Mouse (Mus musculus): ENCODE data around the gene Mvp. TPM values are rescaled to one million over a fixed set of nuclear protein-coding genes. Genes with fewer than 3 reads are reported as not detected.

The Mvp gene
- polyA plus RNA-seq, 1 experiment from 2014 or later = 4.0 TPM

- ATAC-seq (ENCODE audit: low FRiP score) (no peak), DNase-seq (ENCODE audit: low spot score) (no peak)
- no peak overlapping the region for H3K9ac ChIP-seq
- no peak overlapping the region for H3K4me2 ChIP-seq (replicated peaks)
- peaks cover 5% of the 10 kb centered on the region; the same call in 1 of the 2 replicates for H3K4me1 ChIP-seq (replicated peaks; ENCODE audit: control insufficient read depth, insufficient read depth, low read length)
- no peak overlapping the region for H3K27ac ChIP-seq
- no peak overlapping the region for H3K4me3 ChIP-seq (replicated peaks; ENCODE audit: low read length)
- no peaks in the 10 kb centered on the region for H3K27me3 ChIP-seq (ENCODE audit: control insufficient read depth, insufficient read depth, low read length)
- H3K9me3 ChIP-seq (ENCODE audit: control insufficient read depth, low read length) = no peaks in the 10 kb centered on the region
- H3K36me3 ChIP-seq (replicated peaks; ENCODE audit: control insufficient read depth, insufficient read depth) = peaks cover 39% of the 10 kb centered on the region
- 99% methylated on average over 4 of the region's 4 CpGs for WGBS
Measured at GRCm38 (mm10) chr7:126982054-126982453, 32.4 kb downstream of the Mvp start.

- H3K4me3 ChIP-seq (replicated peaks; ENCODE audit: low read length) = no peak overlapping the region
- DNase-seq (ENCODE audit: low spot score) = no peak
- no peak overlapping the region for H3K9ac ChIP-seq
- ATAC-seq (ENCODE audit: low FRiP score) = no peak
- H3K36me3 ChIP-seq (replicated peaks; ENCODE audit: control insufficient read depth, insufficient read depth) = peaks cover 39% of the 10 kb centered on the region
- no peaks in the 10 kb centered on the region for H3K27me3 ChIP-seq (ENCODE audit: control insufficient read depth, insufficient read depth, low read length)
- no peaks in the 10 kb centered on the region for H3K9me3 ChIP-seq (ENCODE audit: control insufficient read depth, low read length)
- WGBS = 90% methylated on average over 2 of the region's 2 CpGs
- no peak overlapping the region for H3K27ac ChIP-seq
- H3K4me1 ChIP-seq (replicated peaks; ENCODE audit: control insufficient read depth, insufficient read depth, low read length) = peaks cover 8% of the 10 kb centered on the region; the same call in 1 of the 2 replicates
- H3K4me2 ChIP-seq (replicated peaks) = no peak overlapping the region
Measured at GRCm38 (mm10) chr7:126981601-126982000, 32.8 kb downstream of the Mvp start.

GRCm38 (mm10) chr7:126978841-126979240, 35.6 kb downstream of the Mvp start:
- Histone ChIP-seq H3K9ac (no peak overlapping the region), H3K27ac (no peak overlapping the region), H3K9me3 (ENCODE audit: control insufficient read depth, low read length) (no peaks in the 10 kb centered on the region), H3K4me1 (replicated peaks; ENCODE audit: control insufficient read depth, insufficient read depth, low read length) (peaks cover 8% of the 10 kb centered on the region), H3K27me3 (ENCODE audit: control insufficient read depth, insufficient read depth, low read length) (no peaks in the 10 kb centered on the region), H3K36me3 (replicated peaks; ENCODE audit: control insufficient read depth, insufficient read depth) (peaks cover 39% of the 10 kb centered on the region), H3K4me3 (replicated peaks; ENCODE audit: low read length) (no peak overlapping the region), H3K4me2 (replicated peaks) (no peak overlapping the region)
- no peak for ATAC-seq (ENCODE audit: low FRiP score)
- WGBS = 93% methylated on average over 6 of the region's 6 CpGs
- DNase-seq (ENCODE audit: low spot score) = no peak

- ATAC-seq (ENCODE audit: low FRiP score) (peak; percentile 1; the same call in 1 of the 2 replicates), DNase-seq (ENCODE audit: low spot score) (no peak)
- peaks cover 42% of the 10 kb centered on the region for H3K36me3 ChIP-seq (replicated peaks; ENCODE audit: control insufficient read depth, insufficient read depth)
Measured at GRCm38 (mm10) chr7:126976878-126977459, 37.5 kb downstream of the Mvp start.

DNA sequence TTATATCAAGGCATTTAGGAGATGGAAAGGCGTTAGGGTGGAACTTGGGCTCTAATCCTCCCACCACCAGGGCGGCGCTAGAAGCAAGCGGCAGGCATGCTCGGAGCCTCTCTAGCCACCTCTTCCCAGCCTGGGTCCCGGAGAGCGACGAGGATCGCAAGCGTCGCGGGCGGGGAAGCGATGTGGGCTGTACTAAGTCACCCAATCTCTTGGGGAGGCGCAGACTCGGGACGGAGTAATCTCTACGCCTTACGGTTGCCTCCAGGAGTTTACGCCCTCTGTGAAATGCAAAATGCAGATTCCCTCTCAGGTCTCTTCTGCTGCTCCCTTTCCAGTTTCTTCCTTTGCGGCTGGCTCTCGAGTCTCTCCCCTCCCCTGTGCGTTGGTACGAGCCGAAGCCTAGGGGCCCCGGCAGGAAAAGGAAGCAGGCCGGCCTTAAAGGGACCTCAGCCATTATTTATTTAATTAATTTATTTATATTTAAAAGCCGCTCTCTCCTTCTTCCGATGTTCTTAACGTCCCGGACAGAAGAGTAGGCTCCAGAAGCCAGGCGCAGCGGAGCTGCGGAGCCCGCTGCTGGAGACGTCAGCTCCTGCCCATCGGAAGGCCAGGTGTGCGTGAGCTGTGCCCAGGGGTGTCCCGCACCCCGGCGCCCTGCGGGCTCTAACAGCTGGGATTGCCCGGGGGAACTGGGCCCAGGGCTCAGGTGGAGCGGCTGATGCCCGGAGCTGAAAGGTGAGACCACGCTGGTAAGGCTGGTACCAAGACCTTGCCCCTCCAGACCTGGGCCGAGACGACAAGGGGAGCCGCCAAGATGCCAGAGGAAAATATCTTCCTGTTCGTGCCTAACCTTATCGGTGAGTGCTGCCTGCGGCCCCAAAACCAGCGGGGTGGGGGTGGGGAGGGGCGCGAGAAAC, 38.2 kb downstream of the Mvp start, which contains the start of gene Cdiptos:
Gene Cdiptos (minus strand): TSS at position 149 of the 917 bp plus-strand sequence.
- Histone ChIP-seq H3K9ac (peak within 1 kb of the TSS; percentile 97), H3K27me3 (ENCODE audit: control insufficient read depth, insufficient read depth, low read length) (no peaks in the 10 kb centered on the region), H3K36me3 (replicated peaks; ENCODE audit: control insufficient read depth, insufficient read depth) (peaks cover 44% of the 10 kb centered on the region), H3K4me3 (replicated peaks; ENCODE audit: low read length) (peak within 1 kb of the TSS; percentile 86), H3K4me1 (replicated peaks; ENCODE audit: control insufficient read depth, insufficient read depth, low read length) (peaks cover 8% of the 10 kb centered on the region), H3K4me2 (replicated peaks) (peak within 1 kb of the TSS; percentile 85), H3K27ac (peak within 1 kb of the TSS; percentile 96), H3K9me3 (ENCODE audit: control insufficient read depth, low read length) (no peaks in the 10 kb centered on the region)
- peak; percentile 97 for DNase-seq (ENCODE audit: low spot score)
- peak; percentile 96 for ATAC-seq (ENCODE audit: low FRiP score)
- WGBS = under 1% methylated on average over 55 of the region's 55 CpGs

More at GRCm38 (mm10) chr7:126976878-126977459, 37.5 kb downstream of the Mvp start:
- peak overlapping the region; percentile 97 for H3K9ac ChIP-seq
- 30% methylated on average over 14 of the region's 14 CpGs for WGBS
- H3K4me1 ChIP-seq (replicated peaks; ENCODE audit: control insufficient read depth, insufficient read depth, low read length) = peaks cover 8% of the 10 kb centered on the region
- peak overlapping the region; percentile 85 for H3K4me2 ChIP-seq (replicated peaks)
- no peaks in the 10 kb centered on the region for H3K27me3 ChIP-seq (ENCODE audit: control insufficient read depth, insufficient read depth, low read length)
- peak overlapping the region; percentile 86 for H3K4me3 ChIP-seq (replicated peaks; ENCODE audit: low read length)
- H3K27ac ChIP-seq = peak overlapping the region; percentile 96
- no peaks in the 10 kb centered on the region for H3K9me3 ChIP-seq (ENCODE audit: control insufficient read depth, low read length)

DNA sequence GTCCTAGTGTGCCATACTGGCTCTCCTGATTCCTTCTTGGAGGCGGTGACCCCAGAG, 38.7 kb downstream of the Mvp start, which contains the start of gene Cdipt:
Gene Cdipt (plus strand): TSS at position 22 of the 57 bp plus-strand sequence.
- Histone ChIP-seq H3K27ac (peak within 1 kb of the TSS; percentile 96), H3K9me3 (ENCODE audit: control insufficient read depth, low read length) (no peaks in the 10 kb centered on the region), H3K9ac (peak within 1 kb of the TSS; percentile 97), H3K4me2 (replicated peaks) (peak within 1 kb of the TSS; percentile 85), H3K27me3 (ENCODE audit: control insufficient read depth, insufficient read depth, low read length) (no peaks in the 10 kb centered on the region), H3K4me1 (replicated peaks; ENCODE audit: control insufficient read depth, insufficient read depth, low read length) (peaks cover 8% of the 10 kb centered on the region), H3K36me3 (replicated peaks; ENCODE audit: control insufficient read depth, insufficient read depth) (peaks cover 44% of the 10 kb centered on the region), H3K4me3 (replicated peaks; ENCODE audit: low read length) (peak within 1 kb of the TSS; percentile 86)
- 13% methylated on average over 1 of the region's 1 CpGs for WGBS
- ATAC-seq (ENCODE audit: low FRiP score) (no peak), DNase-seq (ENCODE audit: low spot score) (no peak)

DNA sequence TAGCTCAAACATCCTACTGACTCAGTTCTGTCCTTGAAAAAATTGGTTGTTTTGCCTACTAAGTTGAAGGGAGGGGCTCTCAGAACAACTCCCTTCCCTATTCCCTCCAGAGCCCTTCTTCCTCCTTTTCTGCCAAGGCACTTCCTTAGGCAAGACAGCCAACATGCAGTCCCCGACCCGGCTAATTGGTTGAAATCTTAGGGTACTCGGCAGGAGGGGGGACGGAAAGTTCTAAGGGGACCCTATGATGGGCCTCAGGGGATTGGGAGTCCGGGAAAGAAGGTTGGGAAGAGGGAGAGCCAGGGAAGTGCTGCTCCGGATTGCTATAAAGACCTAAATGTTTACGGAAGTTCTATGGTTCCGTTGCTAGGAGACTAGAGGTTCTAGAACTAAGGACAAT, 38.9 kb downstream of the Mvp start:
- Histone ChIP-seq H3K36me3 (replicated peaks; ENCODE audit: control insufficient read depth, insufficient read depth) (peaks cover 44% of the 10 kb centered on the region), H3K27ac (peak overlapping the region; percentile 96), H3K4me1 (replicated peaks; ENCODE audit: control insufficient read depth, insufficient read depth, low read length) (peaks cover 8% of the 10 kb centered on the region), H3K4me2 (replicated peaks) (peak overlapping the region; percentile 85), H3K9ac (0 out of 2 replicates have a peak overlapping the region, but pooled peaks have one; percentile 97), H3K9me3 (ENCODE audit: control insufficient read depth, low read length) (no peaks in the 10 kb centered on the region), H3K27me3 (ENCODE audit: control insufficient read depth, insufficient read depth, low read length) (no peaks in the 10 kb centered on the region), H3K4me3 (replicated peaks; ENCODE audit: low read length) (peak overlapping the region; percentile 86)
- ATAC-seq (ENCODE audit: low FRiP score) = peak; percentile 18; the same call in 1 of the 2 replicates
- 9% methylated on average over 8 of the region's 8 CpGs for WGBS
- no peak for DNase-seq (ENCODE audit: low spot score)

GRCm38 (mm10) chr7:126967361-126967760, 47.1 kb downstream of the Mvp start:
- no peak overlapping the region for H3K4me3 ChIP-seq (replicated peaks; ENCODE audit: low read length)
- peaks cover 88% of the 10 kb centered on the region for H3K36me3 ChIP-seq (replicated peaks; ENCODE audit: control insufficient read depth, insufficient read depth)
- H3K9me3 ChIP-seq (ENCODE audit: control insufficient read depth, low read length) = no peaks in the 10 kb centered on the region
- 75% methylated on average over 6 of the region's 6 CpGs for WGBS
- no peak overlapping the region for H3K9ac ChIP-seq
- no peak for DNase-seq (ENCODE audit: low spot score)
- no peak for ATAC-seq (ENCODE audit: low FRiP score)
- H3K27me3 ChIP-seq (ENCODE audit: control insufficient read depth, insufficient read depth, low read length) = 0 out of 2 replicates have a peak, but pooled peaks cover under 1% of the 10 kb centered on the region
- no peak overlapping the region for H3K27ac ChIP-seq
- H3K4me1 ChIP-seq (replicated peaks; ENCODE audit: control insufficient read depth, insufficient read depth, low read length) = no peaks in the 10 kb centered on the region
- no peak overlapping the region for H3K4me2 ChIP-seq (replicated peaks)

DNA sequence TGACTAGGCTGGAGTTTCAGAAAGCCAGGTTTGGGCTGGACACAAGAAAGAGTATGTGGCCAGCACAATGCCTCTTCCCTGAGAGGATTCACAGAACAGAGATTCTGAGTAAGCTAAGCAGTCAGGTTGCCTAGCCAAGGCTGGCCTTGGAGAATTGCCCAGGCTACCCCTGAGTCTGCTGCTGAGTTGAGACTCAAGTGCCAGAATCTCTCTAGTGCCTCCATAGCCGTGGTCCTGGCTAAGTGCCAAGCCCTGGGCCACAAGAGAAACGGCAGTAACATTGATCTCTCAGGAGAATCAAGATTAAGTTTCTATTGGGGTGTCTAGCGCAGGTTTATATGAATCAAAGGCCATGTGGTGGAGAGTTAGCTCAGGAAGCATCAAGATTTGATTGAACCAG, 48.9 kb downstream of the Mvp start:
- Histone ChIP-seq H3K27me3 (ENCODE audit: control insufficient read depth, insufficient read depth, low read length) (0 out of 2 replicates have a peak, but pooled peaks cover 10% of the 10 kb centered on the region), H3K27ac (no peak overlapping the region), H3K4me1 (replicated peaks; ENCODE audit: control insufficient read depth, insufficient read depth, low read length) (no peaks in the 10 kb centered on the region), H3K4me3 (replicated peaks; ENCODE audit: low read length) (no peak overlapping the region), H3K9me3 (ENCODE audit: control insufficient read depth, low read length) (no peaks in the 10 kb centered on the region), H3K9ac (no peak overlapping the region), H3K36me3 (replicated peaks; ENCODE audit: control insufficient read depth, insufficient read depth) (peaks cover 89% of the 10 kb centered on the region), H3K4me2 (replicated peaks) (no peak overlapping the region)
- no peak for DNase-seq (ENCODE audit: low spot score)
- no peak for ATAC-seq (ENCODE audit: low FRiP score)
- 62% methylated on average over 3 of the region's 3 CpGs for WGBS

Measured in hindbrain, embryonic 14.5 days (tissue).